Mouse (Mus musculus): Measurements from ENCODE around the gene Allc. TPM values are rescaled to one million over a fixed set of nuclear protein-coding genes. Genes with fewer than 3 reads are reported as not detected.

Allc gene
- polyA plus RNA-seq (2012; fragmentation: generic; extraction: Trizol): not detected

DNA sequence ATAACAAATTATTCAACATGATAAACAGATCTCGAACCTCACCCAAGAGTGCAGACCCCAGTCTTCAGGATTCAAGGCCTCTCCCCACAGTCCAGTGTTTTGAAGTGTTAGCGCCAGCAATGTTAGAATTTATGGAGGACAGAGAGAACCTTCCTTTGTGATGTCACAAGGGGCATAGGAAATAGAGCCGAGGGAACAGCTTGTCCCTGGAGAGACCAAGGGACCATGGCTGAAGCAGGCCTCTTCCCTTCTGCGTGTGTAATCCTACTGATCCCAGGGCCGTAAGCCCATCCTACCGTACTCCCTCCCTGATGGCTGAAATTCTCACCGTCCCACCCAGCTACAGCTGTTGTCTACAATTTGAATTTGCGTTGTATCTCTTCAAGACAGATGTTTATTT, at the start of gene Allc:
Gene Allc, minus strand, starts transcription at position 101 of the 400 bp plus-strand sequence.

DNA sequence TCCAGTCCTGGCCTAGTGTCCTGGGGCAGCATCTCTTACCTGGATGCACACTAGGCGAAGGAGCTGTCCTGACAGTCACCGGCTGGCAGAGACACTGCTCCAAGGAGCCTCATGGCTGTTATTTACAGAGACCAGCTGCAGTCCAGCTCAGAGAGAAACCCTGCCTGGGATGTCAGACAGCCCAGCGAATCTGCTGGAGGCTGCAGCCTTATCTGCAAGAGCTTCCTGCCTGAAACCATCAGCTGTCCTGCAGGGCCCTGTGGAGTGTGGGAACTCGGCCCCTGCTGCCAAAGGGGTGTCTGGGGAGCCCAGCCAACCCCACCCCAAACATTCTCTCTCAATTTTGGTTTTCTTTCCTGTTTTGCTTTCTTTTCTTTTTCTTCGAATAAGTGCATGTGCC, 40.9 kb upstream of the Allc start, which contains the start of gene Colec11:
Gene Colec11, minus strand, starts transcription at position 183 of the 400 bp plus-strand sequence.

GRCm38 (mm10) chr12:28552299-28552698, 30.0 kb downstream of the Allc start, which contains the start of gene Dcdc2c:
Gene Dcdc2c, minus strand, starts transcription at chr12:28552399.

Other genes with a start within 250 kb of the Allc start
- gene Dcdc2c, start 30.1 kb downstream of the Allc start, polyA plus RNA-seq (2012; fragmentation: generic; extraction: Trizol): under 1 TPM in 1 of 2 experiments, not detected in 1; 0.04 TPM
- gene Colec11, start 40.9 kb upstream of the Allc start, polyA plus RNA-seq (2012; fragmentation: generic; extraction: Trizol): under 1 TPM in 1 of 2 experiments, not detected in 1; 0.08 TPM
- 100 to 1,000 TPM; 535 to 899 TPM for gene Rps7, start 53.4 kb upstream of the Allc start, polyA plus RNA-seq (2012; fragmentation: generic; extraction: Trizol)
- gene Rnaseh1, start 67.1 kb upstream of the Allc start, polyA plus RNA-seq (2012; fragmentation: generic; extraction: Trizol): 1 to 10 TPM; 2.4 to 9.4 TPM
- 10 to 100 TPM; 12.3 to 23.2 TPM for gene Adi1, start 92.7 kb upstream of the Allc start, polyA plus RNA-seq (2012; fragmentation: generic; extraction: Trizol)
- 10 to 100 TPM in 1 of 2 experiments, 1 to 10 TPM in 1; 6.9 to 28.3 TPM for gene Trappc12, start 167.9 kb upstream of the Allc start, polyA plus RNA-seq (2012; fragmentation: generic; extraction: Trizol)
- gene Eipr1, start 169.3 kb upstream of the Allc start, polyA plus RNA-seq (2012; fragmentation: generic; extraction: Trizol): 10 to 100 TPM; 19.0 to 23.2 TPM

Measured in C3H10T1/2 (cell line).